Mouse (Mus musculus): ENCODE measurements at regions not wholly inside any gene's neighbourhood (a gene's known extent, or its start where the extent isn't known, plus 50 kb on each side); places are given as distances from the start of the nearest gene placed in this dataset.

DNA sequence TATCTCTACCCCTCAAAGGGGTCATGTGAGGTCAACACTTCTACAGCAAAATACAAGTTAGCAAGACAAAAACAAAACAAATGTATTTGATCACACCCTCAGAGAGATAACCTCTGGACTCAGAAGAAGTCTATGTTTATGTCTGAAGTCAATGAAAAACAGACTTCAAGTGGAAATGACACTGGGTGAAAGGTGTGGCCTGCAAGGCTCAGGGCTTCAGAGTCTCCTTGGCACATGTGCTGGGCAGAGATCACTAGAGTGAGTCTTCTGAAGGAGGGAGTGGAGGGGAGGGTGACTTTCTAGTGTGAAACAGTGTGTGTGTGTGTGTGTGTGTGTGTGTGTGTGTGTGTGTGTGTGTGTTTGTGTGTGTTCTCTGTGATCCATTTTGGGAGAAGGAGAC lies 68.2 kb downstream of the Il12a start:
- DNase-seq (ENCODE audit: low spot score in 2 of 2), result no peak

DNA sequence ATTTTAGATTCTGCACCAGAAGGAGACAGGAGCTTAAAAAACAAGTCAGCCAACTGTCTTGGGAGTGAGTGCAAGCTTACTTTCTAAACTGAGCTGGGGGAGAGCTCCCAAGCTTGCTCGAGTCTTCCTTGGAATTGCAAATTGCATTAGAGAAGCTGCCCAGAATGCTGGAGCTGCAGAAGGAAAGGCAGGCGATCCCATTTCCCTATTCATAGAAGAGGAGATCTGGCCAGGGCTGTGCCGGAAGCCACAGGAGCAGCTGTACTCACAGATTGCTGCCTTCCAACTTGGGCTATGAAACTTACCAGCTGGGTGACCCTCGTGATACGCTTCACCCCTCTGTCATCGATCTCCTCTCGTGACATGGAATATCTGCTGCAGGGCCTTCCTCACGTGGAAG lies 68.9 kb downstream of the Il12a start:
- peak; percentile 23 to 48 for DNase-seq (ENCODE audit: low spot score in 2 of 2)

DNA sequence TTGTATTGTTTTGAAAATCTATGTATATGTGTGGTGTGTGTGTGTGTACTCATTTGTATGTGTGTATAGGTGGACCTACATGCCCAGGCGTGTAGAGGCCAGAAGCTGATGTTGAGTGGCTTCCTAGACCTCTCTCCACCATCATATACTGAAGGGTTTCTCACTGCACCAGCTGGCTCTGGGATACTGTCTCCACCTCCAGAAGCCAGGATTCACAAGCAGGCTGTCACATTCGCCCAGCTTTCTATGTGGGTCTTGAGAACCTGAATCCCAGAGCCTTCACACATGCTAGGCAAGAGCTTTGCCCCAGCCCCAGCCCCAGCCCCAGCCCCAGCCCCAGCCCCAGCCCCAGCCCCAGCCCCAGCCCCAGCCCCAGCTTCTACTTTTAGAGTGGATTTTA lies 70.4 kb downstream of the Il12a start:
- peak in 1 of 2 experiments; percentile 43 for DNase-seq (ENCODE audit: low spot score in 2 of 2)

GRCm38 (mm10) chr3:68761242-68761625 lies 70.8 kb downstream of the Il12a start:
- DNase-seq (ENCODE audit: low spot score in 2 of 2), result no peak

- no peak for DNase-seq (ENCODE audit: low spot score in 2 of 2)
Observed at GRCm38 (mm10) chr3:68761626-68762331, 71.3 kb downstream of the Il12a start.

- DNase-seq (ENCODE audit: low spot score in 2 of 2), result no peak
Observed at GRCm38 (mm10) chr3:68762988-68763387, 72.5 kb downstream of the Il12a start.

DNA sequence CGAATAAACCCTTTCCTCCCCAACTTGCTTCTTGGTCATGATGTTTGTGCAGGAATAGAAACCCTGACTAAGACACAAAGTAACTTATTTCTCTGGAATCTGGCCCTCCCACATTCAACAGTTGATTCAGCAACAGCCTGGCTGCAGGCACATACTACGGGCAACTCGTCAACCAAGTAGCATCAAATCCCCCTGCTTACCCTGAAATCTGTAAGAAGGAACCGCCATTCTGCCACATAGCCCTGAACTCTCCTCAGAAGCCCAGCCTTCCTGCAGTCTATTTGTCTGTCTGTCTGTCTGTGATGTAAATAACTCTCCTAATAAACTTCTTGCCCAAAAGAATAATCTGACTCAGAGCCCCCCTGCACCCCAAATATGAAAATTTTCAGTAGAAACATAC lies 73.9 kb downstream of the Il12a start:
- no peak for DNase-seq (ENCODE audit: low spot score in 2 of 2)

- peak; percentile 66 to 68 for DNase-seq (ENCODE audit: low spot score in 2 of 2)
Observed at GRCm38 (mm10) chr3:68764917-68765598, 74.6 kb downstream of the Il12a start.

DNA sequence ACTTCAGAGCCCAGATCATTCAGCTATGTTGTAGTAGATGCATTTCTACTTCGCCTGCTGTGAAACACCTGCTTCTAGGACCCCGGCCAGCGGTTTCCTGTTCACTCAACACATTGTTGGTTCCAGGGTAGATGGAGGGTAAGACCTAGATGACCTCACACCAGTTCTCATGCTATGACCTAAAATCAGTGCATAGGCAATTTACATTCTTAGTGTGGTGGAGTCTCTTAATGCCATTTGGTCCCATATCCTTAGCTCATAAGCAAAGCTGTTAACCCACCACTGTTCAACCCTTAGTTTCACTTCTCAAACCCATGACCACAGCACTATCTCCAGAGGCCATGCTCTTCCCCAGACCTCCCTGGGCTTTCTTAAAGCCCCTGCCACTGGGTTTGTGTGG lies 81.1 kb downstream of the Il12a start:
- DNase-seq (ENCODE audit: low spot score in 2 of 2), result no peak

- no peak for DNase-seq (ENCODE audit: low spot score in 2 of 2)
Observed at GRCm38 (mm10) chr3:68777801-68778200, 87.4 kb downstream of the Il12a start.

- DNase-seq (ENCODE audit: low spot score in 2 of 2), result no peak
Observed at GRCm38 (mm10) chr3:68778354-68779040, 88.1 kb downstream of the Il12a start.

DNA sequence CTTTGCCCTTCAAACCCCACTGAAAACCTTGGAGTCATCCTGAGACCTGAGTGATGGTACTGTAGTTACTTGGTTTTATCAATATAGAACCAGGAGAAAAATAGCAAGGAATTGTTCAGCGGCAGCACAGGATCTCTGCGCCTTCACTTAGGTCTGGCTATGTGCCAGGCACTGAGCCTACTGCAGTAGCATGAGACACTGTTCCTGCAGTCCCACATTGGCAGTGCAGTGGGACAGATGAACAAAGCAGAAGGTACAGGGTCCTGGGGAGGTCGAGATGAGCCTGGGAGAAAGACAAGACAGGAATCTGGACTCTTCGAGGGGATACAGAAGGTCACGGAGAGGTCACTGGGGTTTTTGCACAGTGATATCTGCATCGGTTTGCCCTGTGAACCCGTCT lies 88.5 kb upstream of the 1110032F04Rik start:
- DNase-seq (ENCODE audit: low spot score in 2 of 2), result peak in 1 of 2 experiments; percentile 26

DNA sequence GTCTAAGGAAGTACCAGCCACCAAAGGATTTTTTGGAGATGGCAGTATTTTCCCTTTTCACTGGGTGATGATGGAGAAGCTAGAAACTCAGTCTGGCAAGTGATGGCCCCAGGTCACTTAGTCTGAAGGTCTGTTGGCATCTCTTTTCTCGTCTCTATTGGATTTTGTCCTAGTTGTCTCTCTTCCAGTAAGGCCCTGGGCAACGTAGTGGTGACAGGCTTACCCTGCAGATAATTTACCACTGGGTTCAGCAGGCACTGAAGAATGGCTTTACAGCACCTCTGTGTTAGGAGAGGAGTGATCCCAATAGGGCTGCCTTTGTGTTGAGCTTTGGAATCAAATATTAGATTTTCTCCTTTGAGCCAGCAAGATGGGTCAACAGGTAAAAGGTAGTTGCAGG lies 87.9 kb upstream of the 1110032F04Rik start:
- no peak for DNase-seq (ENCODE audit: low spot score in 2 of 2)

- DNase-seq (ENCODE audit: low spot score in 2 of 2), result no peak
Observed at GRCm38 (mm10) chr3:68782363-68782762, 87.0 kb upstream of the 1110032F04Rik start.

GRCm38 (mm10) chr3:68783666-68784416 lies 85.5 kb upstream of the 1110032F04Rik start:
- no peak for DNase-seq (ENCODE audit: low spot score in 2 of 2)

DNA sequence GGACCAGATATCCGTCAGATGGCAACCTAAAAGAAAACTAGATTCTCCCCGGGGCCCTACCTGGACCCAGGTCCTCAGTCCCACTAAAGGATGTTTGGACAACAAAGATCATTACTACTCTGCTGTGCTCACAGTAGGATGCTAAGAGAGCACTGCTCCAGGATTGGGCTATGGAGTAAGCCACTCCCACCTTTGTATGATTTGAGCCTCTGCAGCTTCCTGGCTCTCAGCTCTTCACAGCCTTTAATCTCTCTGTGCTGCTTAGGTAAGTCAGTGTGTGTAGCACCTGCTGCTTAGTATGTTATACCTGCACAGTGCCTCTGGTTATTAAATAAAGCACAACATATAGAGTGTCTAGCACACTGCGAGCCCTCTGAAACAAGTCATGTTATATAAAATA lies 82.6 kb upstream of the 1110032F04Rik start:
- DNase-seq (ENCODE audit: low spot score in 2 of 2), result no peak

DNA sequence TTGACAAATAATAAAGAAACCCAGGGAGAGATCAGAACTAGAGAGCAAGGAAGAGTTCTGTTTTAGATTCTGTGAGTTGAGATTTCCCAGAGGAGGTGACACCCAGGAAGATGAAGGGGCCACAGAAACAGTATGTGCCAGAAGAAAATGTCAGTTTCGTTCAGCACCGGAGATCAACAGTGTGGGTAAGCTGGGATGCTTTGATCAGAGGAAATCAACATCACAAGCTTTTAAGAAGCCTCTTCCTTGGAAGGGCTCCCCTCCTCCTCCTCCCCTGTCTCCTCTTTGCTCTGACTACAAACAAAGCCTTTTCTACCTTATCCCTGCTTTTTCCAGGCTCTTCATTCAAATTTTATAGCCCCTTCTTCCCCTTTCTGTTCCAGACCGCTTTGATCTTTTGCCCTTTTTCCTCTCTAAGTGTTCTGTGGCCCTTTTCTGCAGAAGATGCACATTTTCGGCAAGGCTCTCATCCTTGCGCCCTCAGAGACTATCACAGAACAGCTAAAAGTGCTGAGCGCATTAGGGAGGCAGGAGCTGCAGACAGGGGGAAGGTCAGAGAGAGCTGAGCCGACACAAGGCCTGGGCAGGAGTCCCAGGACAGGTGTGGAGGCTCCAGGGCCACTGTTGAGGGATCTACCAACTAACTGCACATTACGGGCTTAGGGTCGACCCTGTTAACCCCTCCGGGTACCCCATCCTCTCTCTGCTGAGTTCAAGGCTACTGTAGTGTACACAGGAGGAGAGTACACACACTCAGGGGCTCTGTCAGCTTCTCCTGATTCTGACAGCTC lies 81.8 kb upstream of the 1110032F04Rik start:
- no peak for DNase-seq (ENCODE audit: low spot score in 2 of 2)

DNA sequence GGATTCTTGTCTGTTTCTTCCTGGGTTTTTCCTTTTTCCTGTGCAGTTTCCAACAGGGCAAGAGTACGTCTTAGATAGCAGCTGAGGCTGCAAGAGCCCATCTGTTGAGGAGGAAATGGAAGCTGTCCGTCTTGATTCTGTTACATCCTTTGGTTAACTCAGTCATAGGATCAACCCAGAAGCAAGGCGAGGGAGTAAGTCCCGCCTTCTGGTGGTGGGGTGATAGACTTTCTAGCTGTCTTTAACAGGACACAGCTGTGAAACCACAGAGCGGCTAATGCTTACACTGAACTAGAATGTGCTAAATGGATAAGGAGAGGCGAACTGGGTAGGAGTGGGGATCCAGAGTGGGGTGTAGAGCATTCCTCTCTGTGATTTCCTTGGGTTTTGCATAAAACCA lies 79.9 kb upstream of the 1110032F04Rik start:
- DNase-seq (ENCODE audit: low spot score in 2 of 2), result no peak

DNA sequence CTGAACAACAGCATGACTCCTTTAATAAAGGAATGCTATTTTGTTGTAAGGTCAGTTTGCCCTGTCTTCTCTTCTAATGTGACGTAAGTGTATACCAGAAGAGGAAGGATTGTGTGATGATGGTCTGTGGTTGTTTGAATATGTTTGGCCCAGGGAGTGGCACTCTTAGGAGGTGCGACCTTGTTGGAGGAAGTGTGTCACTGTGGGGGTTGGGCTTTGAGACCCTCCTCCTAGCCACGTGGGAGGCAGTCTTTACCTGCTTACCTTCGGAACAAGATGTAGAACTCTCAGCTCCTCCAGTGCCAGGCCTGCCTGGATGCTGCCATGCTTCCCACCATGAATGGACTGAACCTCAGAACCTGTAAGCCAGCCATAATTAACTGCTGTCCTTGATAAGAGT lies 78.9 kb upstream of the 1110032F04Rik start:
- no peak for DNase-seq (ENCODE audit: low spot score in 2 of 2)

DNA sequence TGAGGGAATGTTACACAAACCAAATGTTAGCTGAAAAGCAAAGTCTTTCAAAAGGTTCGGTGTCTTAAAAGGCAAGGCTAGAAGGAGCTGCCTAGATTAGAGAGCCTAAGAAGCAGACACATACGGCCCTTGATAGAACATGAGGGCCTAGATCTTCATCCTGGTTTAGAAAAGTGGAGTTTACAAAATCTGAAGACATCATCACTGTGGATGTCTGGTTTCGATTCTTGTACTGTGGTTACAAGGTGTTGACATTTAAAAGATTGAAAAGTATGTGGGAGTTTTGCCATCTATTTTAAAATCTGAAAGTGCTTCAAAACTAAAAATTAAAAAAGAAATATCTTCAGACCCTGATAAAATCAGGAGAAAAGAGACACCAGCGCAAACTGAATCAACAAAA lies 76.5 kb upstream of the 1110032F04Rik start:
- DNase-seq (ENCODE audit: low spot score in 2 of 2), result no peak

- DNase-seq (ENCODE audit: low spot score in 2 of 2), result no peak
Observed at GRCm38 (mm10) chr3:68793923-68794322, 75.5 kb upstream of the 1110032F04Rik start.
